Mouse (Mus musculus): ENCODE results near the gene Cdh5. TPM values are rescaled to one million over a fixed set of nuclear protein-coding genes. Genes with fewer than 3 reads are reported as not detected.

The Cdh5 gene
- polyA plus RNA-seq, 1 experiment: 90.9 TPM

- no peak for DNase-seq (ENCODE audit: low read depth)
Observed at GRCm38 (mm10) chr8:104188459-104188858, 87.0 kb downstream of the Cdh5 start.

GRCm38 (mm10) chr8:104190777-104191468 is 89.5 kb downstream of the Cdh5 start:
- DNase-seq (ENCODE audit: low read depth): no peak

- no peak for DNase-seq (ENCODE audit: low read depth)
Observed at GRCm38 (mm10) chr8:104191496-104191895, 90.1 kb downstream of the Cdh5 start.

Other genes with a start within 250 kb of the Cdh5 start
- 0.92 and 0.99 TPM in 2 replicates for gene Bean1, start 68.8 kb downstream of the Cdh5 start, polyA plus RNA-seq (2012; rRNA removed)
- 33.4 and 33.6 TPM in 2 replicates for gene Tk2, start 146.9 kb downstream of the Cdh5 start, polyA plus RNA-seq (2012; rRNA removed)
- 15.9 and 19.9 TPM in 2 replicates for gene Cklf, start 149.2 kb downstream of the Cdh5 start, polyA plus RNA-seq (2012; rRNA removed)
- 1.5 and 2.5 TPM in 2 replicates for gene Cmtm2a, start 191.6 kb downstream of the Cdh5 start, polyA plus RNA-seq (2012; rRNA removed)
- gene Gm45711, start 208.5 kb downstream of the Cdh5 start, polyA plus RNA-seq (2012; rRNA removed): 0.29 TPM in 1 of 2 replicates, not detected in the other
- gene Cmtm1, start 208.5 kb downstream of the Cdh5 start, polyA plus RNA-seq (2012; rRNA removed): 0.11 TPM in 1 of 2 replicates, not detected in the other
- not detected in 2 replicates for gene Gm11020, start 219.9 kb downstream of the Cdh5 start, polyA plus RNA-seq (2012; rRNA removed)
- 1.0 and 2.9 TPM in 2 replicates for gene Cmtm2b, start 220.6 kb downstream of the Cdh5 start, polyA plus RNA-seq (2012; rRNA removed)
- 60.8 and 67.8 TPM in 2 replicates for gene Cmtm3, start 237.8 kb downstream of the Cdh5 start, polyA plus RNA-seq (2012; rRNA removed)